Mouse (Mus musculus): ENCODE results near the gene H3f3b. TPM values are rescaled to one million over a fixed set of nuclear protein-coding genes. Genes with fewer than 3 reads are reported as not detected.

Gene H3f3b
- total RNA-seq (2021): 100 to 1,000 TPM; 510 to 587 TPM

DNA sequence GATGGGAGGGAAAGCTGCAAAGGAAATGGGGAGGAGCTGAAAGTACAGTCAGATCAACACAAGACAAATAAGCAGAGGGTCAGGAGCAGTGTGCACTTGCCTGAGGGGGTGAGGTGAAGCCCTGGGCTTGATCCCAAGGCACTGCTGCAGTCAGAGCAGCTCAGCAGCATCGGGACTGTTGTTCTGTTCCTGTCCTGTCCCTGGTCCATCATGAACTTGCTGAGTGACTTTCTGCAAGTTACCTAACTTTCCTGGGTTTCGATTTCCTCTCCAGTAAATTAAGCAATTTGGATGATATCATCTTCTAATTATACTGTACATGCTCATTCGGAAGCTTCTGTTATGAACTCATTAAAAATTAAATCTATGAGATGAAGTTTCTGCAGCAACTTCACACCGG lies at the start of gene H3f3b:
TSS of gene H3f3b (minus strand) at position 207 of the 400 bp plus-strand sequence.
- DNase-seq: no peak
- intact Hi-C loops (cut with DNase I): no loop called here

DNA sequence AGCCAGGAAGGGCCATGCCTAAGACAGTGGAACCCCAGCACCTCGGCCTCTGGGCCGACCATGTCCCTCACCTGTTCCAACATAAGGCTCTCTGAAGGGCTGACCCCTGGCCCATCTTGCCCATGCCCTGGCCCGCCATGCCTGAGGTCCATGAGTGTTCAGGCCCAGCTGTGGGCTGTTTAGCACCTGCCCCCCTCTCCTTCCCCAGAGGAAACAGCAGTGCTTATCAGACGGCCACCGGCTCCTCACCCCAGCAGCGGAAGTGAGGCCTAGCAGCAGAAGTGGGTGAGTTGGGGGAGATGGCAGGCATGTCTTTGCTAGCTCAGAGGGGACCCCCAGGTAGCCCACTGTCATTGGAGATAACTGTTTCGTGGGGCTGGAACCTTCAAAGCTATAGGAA lies 49.1 kb upstream of the H3f3b start:
- no peak for DNase-seq
- intact Hi-C loops (cut with DNase I): no loop called here

DNA sequence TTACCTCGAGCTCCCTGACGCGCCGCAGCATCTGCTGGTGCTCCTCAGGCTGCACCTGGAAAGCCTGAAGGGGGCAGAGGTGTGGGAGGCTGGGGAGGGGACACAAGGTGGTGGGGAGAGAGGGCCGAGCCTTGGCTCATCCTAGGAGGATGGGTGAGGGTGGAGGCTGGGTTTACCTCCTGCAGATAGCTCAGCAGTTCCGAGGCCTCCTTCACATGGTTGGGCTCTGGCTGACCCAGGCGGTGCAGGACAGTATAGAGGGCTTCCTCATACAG lies 48.4 kb upstream of the H3f3b start:
- no peak for DNase-seq
- intact Hi-C loops (cut with DNase I): no loop called here

DNA sequence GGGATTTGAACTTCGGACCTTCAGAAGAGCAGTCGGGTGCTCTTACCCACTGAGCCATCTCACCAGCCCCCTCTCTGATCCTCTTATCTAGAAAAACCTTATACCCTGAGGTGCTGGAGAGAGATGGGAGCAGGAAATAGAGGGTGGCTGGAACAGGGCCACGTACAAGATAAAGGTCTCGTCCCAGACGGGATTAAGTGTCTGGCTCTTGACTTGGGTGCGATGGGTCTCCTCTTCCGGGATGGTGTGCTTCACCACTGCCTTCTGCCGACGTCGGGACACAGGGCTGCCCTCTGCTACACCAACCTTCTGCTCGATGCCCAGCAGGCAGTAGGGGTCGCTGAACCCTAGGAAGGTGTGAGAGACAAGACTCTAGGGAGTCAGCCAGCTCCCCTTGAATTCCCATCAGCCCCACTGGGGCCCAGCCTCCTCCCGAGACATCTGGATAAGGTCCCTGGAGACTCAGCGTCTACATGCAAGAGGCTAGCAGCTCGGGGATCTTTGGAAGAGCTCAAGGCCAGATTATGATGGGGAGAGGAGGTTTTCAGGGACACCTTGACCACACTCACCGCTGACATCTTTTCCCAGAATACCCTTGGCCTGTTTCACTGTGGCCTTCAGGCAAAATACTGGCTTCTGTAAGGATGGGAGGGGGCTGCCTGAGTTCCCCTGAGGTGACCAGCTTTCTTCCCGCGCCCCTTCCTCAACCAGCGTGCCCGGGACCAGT lies 47.9 kb upstream of the H3f3b start:
- no peak for DNase-seq
- intact Hi-C loops (cut with DNase I): no loop called here

DNA sequence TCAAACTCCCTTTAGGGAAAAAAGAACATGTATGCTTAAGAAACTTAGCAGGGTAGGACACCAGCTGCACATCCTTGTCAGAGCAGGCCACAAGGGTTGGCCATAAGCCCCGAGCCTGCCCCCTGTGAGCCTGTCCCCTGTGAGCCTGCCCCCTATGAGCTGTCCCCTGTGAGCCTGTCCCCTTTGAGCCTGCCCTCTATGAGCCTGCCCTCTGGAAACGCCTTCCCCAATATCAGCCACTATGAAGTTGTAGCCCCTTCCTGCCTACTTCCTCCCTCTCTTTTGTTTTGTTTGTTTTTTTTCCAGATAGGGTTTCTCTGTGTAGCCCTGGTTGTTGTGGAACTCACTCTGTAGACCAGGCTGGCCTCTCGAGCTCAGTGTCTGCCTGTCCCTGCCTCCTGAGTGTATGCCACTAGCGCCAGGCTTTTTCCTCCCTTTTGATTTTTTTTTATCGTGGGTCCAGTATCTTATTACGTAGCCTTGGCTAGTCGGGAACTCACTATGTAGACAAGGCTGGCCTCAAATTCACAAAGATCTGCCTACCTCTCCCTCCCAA lies 46.8 kb upstream of the H3f3b start:
- intact Hi-C loops (cut with DNase I): no loop called here
- no peak for DNase-seq

DNA sequence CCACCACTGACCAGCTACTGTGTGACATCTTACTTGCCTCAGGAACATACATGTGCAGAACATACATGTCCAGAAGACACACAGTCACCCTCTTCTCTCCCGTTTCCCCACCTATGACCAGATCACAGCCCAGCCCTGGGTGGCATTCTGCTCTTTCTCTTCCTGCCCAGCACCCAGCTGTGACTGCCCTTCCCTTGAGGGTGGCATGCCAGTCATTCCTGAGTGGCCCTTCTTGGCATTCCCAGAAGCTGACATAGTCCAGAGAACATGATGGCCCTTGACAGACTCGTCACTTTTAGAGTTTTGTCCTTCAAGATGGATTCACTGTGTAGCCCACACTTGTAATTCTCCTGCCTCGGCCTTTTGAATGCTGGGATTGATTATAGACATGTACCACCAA lies 44.8 kb upstream of the H3f3b start:
- intact Hi-C loops (cut with DNase I): no loop called here
- DNase-seq: no peak

DNA sequence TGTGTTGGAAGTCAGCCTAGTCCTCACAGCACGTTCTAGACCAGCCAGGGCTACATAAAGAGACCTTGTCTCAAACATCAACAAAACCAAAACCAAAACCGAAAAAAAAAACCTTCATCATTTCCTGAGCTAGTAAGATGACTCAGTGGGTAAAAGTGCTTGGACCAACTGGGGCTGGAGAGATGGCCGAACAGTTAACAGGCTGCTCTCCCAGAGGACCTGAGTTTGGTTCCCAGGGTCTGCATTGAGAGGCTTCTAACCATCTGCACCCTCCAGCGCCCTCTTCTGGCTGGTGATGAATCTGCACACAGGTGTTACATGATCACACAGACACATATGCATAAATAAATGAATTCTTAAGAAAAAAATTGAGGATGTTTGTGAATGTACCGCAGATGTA lies 43.7 kb upstream of the H3f3b start:
- intact Hi-C loops (cut with DNase I): no loop called here
- DNase-seq: no peak

DNA sequence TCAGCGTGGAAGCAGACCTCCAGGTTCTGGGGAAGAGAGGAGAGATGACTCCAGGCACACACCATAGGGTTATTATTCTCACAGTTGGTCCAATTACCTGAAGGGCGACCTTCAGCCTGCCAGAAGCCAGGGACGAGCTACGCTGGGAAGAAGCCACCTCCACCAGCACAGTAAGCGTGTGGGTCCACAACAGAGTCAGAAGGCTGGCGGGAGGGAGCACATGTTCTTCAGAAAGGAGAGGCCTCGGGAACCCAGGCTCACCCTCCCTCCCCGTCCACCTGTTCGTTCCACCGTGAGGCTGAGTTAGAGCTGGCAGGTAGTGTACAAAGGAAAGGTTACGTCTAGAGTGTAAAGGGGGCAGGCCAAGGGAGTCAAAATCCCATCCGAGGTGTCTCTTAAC lies 37.6 kb upstream of the H3f3b start:
- intact Hi-C loops (cut with DNase I): no loop called here
- no peak for DNase-seq

DNA sequence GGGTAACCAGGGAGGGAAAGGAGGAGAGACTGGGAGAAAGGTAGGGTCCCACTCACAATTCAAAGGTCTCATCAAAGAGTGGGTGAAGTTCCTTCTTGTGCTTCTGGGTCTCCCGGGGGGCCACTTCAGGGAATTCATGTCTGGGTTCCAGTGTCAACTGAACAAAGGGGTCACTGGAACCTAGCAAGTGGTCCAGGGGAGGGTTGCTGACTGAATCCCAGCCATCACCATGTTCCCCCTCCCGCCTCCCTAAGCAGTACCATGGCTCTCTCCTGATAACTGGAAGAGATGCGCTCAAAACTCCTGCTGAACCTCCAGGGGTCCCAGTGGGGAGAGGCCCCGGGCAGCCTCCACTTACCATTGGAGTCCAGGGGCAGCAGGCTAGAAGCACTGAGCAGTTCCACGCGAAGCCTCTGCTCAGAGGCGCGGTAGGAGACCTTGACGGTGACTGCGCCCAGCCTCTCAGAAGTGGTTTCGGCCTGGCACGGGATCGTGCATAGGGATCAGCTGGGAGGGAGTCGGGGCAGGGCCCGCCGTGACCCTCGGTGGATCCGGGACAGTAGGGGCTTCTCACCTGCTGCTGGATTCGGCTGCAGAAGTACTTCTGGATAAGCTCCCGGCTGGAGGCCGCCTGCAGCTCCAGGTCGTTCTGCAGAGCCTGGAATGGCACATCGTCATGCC lies 36.6 kb upstream of the H3f3b start:
- DNase-seq: no peak
- intact Hi-C loops (cut with DNase I): no loop called here

DNA sequence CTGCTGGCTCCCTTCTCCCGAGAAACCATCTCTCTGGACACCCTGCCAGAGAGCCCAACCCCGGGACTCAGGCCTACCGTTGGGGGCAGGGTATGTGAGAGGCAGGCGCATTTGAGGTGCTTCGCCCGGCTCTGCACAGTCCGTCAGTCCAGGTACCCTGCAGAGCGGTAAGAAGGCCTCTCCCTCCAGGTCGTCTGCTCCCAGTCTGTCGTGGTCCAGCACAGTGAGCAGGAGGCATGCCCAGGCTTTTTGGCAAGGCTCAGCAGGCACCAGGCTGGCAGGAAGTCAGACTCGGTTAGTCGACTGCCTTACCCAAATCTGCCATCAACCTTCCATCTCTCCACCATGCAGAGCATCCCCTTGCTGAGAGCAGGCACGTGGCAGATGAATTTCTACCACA lies 35.8 kb upstream of the H3f3b start:
- DNase-seq: peak; percentile 78
- intact Hi-C loops (cut with DNase I): no loop called here

DNA sequence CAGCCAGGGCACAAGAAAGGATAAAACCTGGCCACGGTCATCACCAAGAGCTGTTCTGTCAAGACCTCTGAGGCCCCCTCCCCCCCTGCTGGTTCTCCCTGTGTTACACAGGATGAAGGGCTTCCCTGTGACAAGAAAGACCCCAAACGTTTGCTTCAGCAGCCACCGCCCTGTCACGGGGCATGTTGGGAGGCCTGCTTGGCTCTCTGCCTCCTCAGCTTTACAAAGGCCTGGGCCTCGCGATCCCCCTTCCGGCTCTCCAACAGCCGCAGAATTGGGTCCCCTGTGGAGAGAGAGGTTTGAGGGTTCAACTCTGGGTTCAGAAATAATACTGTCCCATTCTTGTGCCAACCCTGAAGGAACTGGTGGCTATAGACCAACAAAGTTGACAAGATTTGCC lies 34.8 kb upstream of the H3f3b start:
- peak; percentile 47 for DNase-seq
- intact Hi-C loops (cut with DNase I): no loop called here

DNA sequence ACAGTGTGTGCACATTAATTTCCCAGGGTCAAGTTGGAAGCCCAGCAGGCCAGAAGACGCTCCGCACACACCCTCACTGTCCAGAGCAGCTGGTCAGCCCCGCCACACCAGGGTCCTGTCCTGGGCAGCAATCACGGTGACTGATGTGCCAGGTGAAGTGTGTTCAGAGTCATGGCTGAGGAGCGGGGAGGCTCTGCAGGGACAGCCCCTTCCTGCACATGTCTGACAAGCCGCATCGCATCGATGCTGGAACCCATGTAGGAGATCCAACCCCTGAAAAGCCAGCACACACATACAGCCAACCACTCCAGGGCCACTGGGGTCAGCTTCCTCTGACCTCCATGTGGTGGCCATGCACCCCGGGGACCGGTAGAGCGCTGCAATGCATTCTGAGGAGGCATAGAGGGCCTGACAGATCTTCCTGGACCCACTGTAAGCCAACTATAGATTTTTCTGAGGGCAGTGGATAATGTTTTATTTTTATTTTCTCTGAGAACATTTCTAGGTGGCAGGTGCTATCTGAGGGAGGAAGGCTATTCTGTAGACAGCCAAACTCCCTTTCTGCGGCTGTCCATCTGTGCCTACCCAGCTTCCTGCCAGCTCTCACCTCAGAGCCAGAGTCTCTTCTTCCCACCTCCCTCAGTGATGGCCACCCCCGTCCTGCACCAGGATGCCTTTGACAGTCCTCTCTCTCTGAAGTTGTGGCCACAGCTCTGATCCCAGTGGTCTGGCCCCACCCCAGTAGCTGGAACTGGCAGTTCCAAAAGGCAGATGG lies 34.1 kb upstream of the H3f3b start:
- DNase-seq: no peak
- intact Hi-C loops (cut with DNase I): no loop called here

DNA sequence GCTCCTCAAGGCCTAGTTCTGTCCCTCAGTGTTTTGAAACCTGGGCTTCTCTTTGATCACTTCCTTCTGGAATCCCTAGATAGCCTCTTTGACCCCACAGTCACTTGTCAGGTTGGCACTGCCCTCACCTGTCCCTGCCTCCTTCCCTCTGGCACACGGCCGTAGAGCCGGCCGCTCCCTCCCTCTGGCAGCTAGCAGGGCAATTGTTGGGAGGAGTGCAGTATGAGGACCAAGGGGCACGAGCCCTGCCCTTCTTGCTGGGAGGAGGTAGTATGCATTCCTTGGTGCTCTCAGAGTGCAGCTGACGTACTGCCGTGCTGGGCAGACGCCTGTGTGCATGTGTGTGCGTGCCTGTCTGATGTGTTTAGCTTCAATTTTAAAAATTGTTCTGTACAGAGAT lies 32.8 kb upstream of the H3f3b start:
- intact Hi-C loops (cut with DNase I): no loop called here
- no peak for DNase-seq

DNA sequence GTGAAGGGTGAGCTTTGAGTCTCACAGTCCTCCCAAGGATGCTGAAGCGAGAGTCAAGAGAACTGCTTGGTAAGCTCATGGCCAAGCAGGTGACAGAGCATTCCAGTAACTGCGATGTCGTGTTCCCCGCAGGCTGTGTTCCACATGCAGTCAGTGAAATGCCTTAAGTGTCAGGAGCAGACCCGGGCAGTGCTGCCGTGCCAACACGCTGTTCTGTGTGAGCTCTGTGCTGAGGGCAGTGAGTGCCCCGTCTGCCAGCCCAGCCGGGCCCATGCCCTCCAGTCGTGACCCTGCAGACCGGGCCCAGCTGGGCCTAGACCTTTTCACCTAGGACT lies 31.9 kb upstream of the H3f3b start:
- intact Hi-C loops (cut with DNase I): no loop called here
- no peak for DNase-seq

DNA sequence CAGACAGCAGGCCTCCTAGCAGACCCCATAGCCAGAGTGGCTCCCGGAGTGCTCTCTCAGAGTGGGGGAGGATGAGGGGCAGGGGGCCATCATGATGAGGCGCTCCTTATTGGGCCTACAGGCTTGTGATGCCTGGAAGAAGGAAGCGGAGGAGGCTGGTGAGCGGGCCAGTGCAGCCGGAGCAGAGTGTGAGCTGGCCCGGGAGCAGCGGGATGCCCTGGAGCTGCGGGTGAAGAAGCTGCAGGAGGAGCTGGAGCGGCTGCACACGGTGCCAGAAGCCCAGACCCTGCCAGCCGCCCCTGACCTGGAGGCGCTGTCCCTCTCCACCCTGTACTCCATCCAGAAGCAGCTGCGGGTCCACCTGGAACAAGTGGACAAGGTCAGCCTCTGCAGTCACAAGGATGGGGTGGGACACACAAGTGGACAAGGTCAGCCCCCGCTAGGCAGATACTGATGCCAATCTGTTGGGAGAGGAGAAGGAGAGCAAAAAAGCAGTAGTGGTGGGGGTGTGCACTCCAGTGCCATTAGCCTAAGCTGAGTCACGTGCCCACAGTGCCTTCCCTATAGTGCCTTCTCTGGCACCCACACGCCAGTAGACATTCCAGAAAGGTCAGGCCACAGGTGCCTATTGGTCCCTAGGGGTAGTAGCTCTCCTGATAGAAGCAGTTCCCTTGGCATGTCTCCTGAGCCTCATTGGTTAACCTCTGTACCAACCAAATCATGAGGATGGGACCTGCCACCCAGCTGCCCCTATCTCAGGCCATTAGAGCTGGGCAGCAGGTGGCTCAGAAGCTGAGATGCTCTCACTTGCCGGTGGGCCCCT lies 31.3 kb upstream of the H3f3b start:
- no peak for DNase-seq
- intact Hi-C loops (cut with DNase I): no loop called here

DNA sequence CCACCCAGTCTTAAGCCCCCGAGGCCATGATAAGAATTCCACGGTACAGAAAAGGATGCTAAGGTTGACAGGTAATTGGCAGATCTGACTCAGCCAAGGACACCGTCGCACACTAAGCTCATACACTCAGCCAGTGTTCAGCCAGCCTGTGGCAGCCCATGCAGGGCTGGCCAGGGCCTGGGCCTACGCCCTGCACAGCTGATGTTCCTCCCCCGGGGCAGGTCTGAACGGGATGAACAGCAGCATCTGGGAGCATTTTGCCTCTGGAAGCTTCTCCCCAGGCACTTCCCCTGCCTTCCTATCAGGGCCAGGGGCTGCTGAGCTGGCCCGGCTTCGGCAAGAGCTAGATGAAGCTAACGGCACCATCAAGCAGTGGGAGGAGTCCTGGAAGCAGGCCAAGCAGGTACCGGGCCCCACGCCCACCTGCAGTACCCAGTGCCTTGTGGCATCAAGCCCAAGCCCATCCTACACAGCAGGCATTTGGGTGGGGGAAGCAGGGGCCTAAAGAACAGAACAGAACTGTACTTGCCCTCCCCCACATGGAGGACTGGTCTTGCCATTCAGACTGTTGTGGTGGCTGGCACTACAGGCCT lies 30.4 kb upstream of the H3f3b start:
- intact Hi-C loops (cut with DNase I): no loop called here
- DNase-seq: no peak

DNA sequence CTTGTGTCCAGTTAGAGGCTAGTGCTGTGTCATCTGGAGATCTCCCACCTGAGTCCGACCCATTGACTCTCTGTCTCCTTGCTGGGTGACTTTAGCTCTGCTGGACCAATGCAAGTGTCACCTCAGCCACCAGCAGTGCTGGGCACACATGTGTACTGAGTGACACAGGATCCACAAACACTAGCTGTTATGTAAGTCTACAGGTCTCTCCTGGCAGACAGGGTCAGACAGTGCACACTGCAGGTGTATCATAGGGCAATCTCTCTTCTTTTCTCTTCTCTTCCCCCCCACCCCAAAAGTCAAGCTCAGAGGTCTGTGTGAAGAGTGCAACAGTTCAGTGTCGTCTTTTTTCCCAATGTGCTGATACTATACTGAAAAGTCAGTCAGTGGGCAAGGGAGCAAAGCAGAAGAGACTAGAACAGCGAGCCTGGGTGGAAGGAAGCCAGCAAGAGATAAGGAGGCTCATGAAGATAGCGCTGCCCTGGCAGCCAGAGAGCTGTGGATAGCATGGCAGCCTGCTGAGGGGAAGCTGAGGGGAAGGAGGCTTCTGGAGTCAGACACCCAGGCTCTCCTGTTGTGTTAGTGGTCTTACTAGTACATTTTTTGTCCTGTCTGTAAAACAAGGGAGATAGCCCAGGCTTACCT lies 29.6 kb upstream of the H3f3b start:
- no peak for DNase-seq
- intact Hi-C loops (cut with DNase I): no loop called here

DNA sequence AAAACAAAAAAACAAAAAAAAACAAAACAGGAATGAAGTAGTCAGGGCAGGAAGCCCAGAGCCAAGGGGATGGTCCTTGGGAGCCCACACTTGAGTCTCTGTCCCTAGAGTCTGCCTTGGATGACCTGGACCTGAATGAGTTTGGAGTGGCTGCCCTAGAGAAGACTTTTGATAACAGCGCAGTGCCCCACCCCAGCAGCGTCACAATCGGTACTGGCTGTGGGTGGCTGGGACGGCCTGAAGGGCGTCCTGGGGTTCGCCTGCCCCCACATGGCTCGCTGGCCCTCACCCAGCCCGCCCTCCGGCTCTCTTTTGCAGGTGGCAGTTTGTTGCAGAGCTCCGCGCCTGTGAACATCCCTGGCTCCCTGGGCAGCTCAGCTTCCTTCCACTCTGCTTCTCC lies 28.1 kb upstream of the H3f3b start:
- no peak for DNase-seq
- intact Hi-C loops (cut with DNase I): no loop called here

DNA sequence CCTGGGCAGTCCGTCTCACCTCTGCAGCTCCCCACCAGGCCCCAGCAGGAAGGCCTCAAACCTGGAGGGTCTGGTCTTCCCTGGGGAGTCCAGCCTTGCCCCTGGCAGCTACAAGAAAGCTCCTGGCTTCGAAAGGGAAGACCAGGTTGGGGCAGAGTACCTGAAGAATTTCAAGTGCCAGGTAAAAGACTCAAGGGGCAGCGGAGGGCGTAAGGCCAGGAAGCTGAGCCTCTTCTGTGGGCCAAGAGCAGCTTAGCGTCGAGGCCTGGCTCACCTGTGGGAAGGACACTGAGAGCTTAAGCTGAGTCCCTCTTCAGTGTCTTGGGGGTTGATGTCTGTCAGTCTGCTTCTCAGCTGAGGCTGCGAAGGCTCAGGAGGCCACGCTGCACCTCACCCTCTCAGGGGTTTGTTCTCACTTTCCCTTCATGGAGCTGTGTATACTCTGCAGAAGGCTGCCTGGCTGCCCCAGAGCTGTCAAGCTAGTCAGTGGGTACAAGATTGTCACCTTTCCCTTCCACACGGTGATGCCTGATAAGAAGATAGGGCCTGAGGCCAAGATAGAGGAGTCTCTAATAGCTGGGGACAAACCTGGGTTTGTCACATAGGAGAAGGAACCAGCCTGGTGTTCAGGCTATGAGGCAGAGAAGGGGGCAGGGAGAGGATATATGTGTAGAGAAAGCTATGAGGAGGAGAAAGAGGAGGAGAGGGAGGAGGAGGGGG lies 25.9 kb upstream of the H3f3b start:
- intact Hi-C loops (cut with DNase I): no loop called here
- DNase-seq: no peak

DNA sequence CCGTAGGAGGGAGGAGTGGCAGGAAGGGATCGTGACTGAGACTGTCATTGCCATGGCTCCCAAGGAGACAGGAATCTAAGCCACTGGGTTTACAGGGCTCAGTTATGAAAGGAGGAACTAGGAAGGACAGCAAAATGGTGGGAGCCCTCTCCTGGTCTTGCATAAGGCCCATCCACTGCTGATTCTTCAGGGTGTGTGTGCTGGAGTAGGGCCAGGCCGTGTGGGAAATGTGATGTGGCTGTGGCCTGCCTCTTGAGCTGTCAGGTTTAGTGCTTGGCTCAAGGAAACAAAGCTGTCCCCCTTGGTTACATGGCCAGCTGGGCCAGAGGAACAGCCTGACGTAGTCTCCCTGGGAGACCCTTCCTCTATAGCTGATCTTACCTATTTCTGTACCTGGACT lies 22.4 kb upstream of the H3f3b start:
- intact Hi-C loops (cut with DNase I): no loop called here
- DNase-seq: no peak

Measured in left cerebral cortex, postnatal 4 days (tissue).